Mouse (Mus musculus) olfactory bulb, adult 2 months (tissue): ENCODE measurements around the gene Galnt4. TPM values are rescaled to one million over a fixed set of nuclear protein-coding genes. Genes with fewer than 3 reads are reported as not detected.

ENCODE experiments used
- H3K27ac ChIP-seq: fragments of 200-500 bp; 2 replicates; pipeline ENCODE4 v1.5.1; 2012; ENCODE audit warnings: low read depth, low read length; ENCODE audit not compliant: insufficient read depth
- H3K4me1 ChIP-seq: fragments of 200-500 bp; 2 replicates; pipeline ENCODE4 v1.6.1; 2012; ENCODE audit warnings: low read length; ENCODE audit not compliant: control insufficient read depth, insufficient read depth
- H3K4me3 ChIP-seq: fragments of 200-500 bp; 2 replicates; pipeline ENCODE4 v1.5.1; 2012; ENCODE audit warnings: mild to moderate bottlenecking, low read depth, low read length, moderate library complexity; ENCODE audit not compliant: insufficient read depth
- CTCF ChIP-seq: fragments of 200-500 bp; IDR thresholded peaks from 2 replicates; pipeline ENCODE4 v1.5.1; 2012; ENCODE audit warnings: low read depth, mild to moderate bottlenecking, low read length, moderate library complexity; ENCODE audit not compliant: insufficient read depth
- POLR2A ChIP-seq: fragments of 200-500 bp; IDR thresholded peaks from 2 replicates; pipeline ENCODE4 v1.6.1; 2012; ENCODE audit warnings: mild to moderate bottlenecking, low read depth, low read length, moderate library complexity; ENCODE audit not compliant: insufficient read depth
- WGBS: fragments of 180-500 bp; shearing (Covaris S2); methylation state at CpG from one replicate; pipeline ENCODE4 v1.1.7; 2018; 5-methylcytosine and 5-hydroxymethylcytosine counted together
- polyA plus RNA-seq: library from polyadenylated mRNA; stranded (reverse); fragments of >200 nt; gene quantifications from 2 replicates; pipeline ENCODE4 v1.2.4, GENCODE M21; 2012; ENCODE audit warnings: low replicate concordance; ENCODE audit not compliant: missing spikeins, insufficient read depth, insufficient read length

Galnt4 gene
- polyA plus RNA-seq, 1 experiment: not detected

GRCm38 (mm10) chr10:99106703-99107631 lies 992 bp upstream of the Galnt4 start, which contains the start of gene Poc1b:
Poc1b (plus strand) TSS chr10:99107036.
- Histone ChIP-seq H3K4me3 (peak within 1 kb of the TSS; percentile 95), H3K4me1 (peaks cover 12% of the 10 kb centered on the region; the same call in 1 of the 2 replicates), H3K27ac (peak within 1 kb of the TSS; percentile 92)
- under 1% methylated on average over 106 of the region's 106 CpGs for WGBS
- peak; percentile 20; the same call in 1 of the 2 replicates for TF ChIP-seq POLR2A
- no peak for TF ChIP-seq CTCF

GRCm38 (mm10) chr10:99108431-99108982 lies 548 bp downstream of the Galnt4 start:
- Histone ChIP-seq H3K4me1 (peaks cover 12% of the 10 kb centered on the region; the same call in 1 of the 2 replicates), H3K27ac (no peak overlapping the region), H3K4me3 (peak overlapping the region; percentile 95)
- TF ChIP-seq POLR2A (no peak), CTCF (no peak)
- 45% methylated on average over 12 of the region's 12 CpGs for WGBS

GRCm38 (mm10) chr10:99113533-99113932 lies 5.6 kb downstream of the Galnt4 start:
- Histone ChIP-seq H3K4me3 (no peak overlapping the region), H3K4me1 (peaks cover 5% of the 10 kb centered on the region; the same call in 1 of the 2 replicates), H3K27ac (no peak overlapping the region)
- WGBS: 65% methylated on average over 3 of the region's 3 CpGs
- TF ChIP-seq CTCF (no peak), POLR2A (no peak)

- Histone ChIP-seq H3K4me3 (no peak overlapping the region), H3K27ac (no peak overlapping the region), H3K4me1 (peaks cover 4% of the 10 kb centered on the region; the same call in 1 of the 2 replicates)
- 90% methylated on average over 8 of the region's 8 CpGs for WGBS
- TF ChIP-seq CTCF (no peak), POLR2A (no peak)
These were observed 6.3 kb downstream of the Galnt4 start for GRCm38 (mm10) chr10:99114295-99114694.

- no peak overlapping the region for H3K4me3 ChIP-seq
These were observed 7.7 kb downstream of the Galnt4 start for GRCm38 (mm10) chr10:99115471-99116236.

GRCm38 (mm10) chr10:99116237-99116632 lies 8.3 kb downstream of the Galnt4 start:
- WGBS: 88% methylated on average over 8 of the region's 8 CpGs
- TF ChIP-seq POLR2A (no peak), CTCF (no peak)
- no peak overlapping the region for H3K27ac ChIP-seq
- H3K4me3 ChIP-seq: no peak overlapping the region
- H3K4me1 ChIP-seq: peaks cover 2% of the 10 kb centered on the region; the same call in 1 of the 2 replicates

More at GRCm38 (mm10) chr10:99115471-99116236, 7.7 kb downstream of the Galnt4 start:
- WGBS: 85% methylated on average over 18 of the region's 18 CpGs
- peaks cover 4% of the 10 kb centered on the region; the same call in 1 of the 2 replicates for H3K4me1 ChIP-seq
- TF ChIP-seq POLR2A: no peak
- TF ChIP-seq CTCF: no peak
- H3K27ac ChIP-seq: no peak overlapping the region

GRCm38 (mm10) chr10:99116650-99117615 lies 9.0 kb downstream of the Galnt4 start:
- H3K27ac ChIP-seq: no peak overlapping the region
- 96% methylated on average over 16 of the region's 16 CpGs for WGBS

More at GRCm38 (mm10) chr10:99116650-99117615, 9.0 kb downstream of the Galnt4 start:
- Histone ChIP-seq H3K4me3 (no peak overlapping the region), H3K4me1 (no peaks in the 10 kb centered on the region)
- no peak for TF ChIP-seq CTCF
- no peak for TF ChIP-seq POLR2A
